Mouse (Mus musculus) kidney, postnatal 14 days (tissue): ENCODE measurements at regions not wholly inside any gene's neighbourhood (a gene's known extent, or its start where the extent isn't known, plus 50 kb on each side); places are given as distances from the start of the nearest gene placed in this dataset.

Experiments used
- DNase-seq: peaks from one replicate; pipeline ENCODE4 v3.0.0; 2022; ENCODE audit warnings: mixed read lengths

GRCm38 (mm10) chr7:39882113-39882512 lies 364.5 kb downstream of the Zfp619 start:
- DNase-seq = no peak

GRCm38 (mm10) chr7:39894208-39894896 lies 376.8 kb downstream of the Zfp619 start:
- DNase-seq = no peak

GRCm38 (mm10) chr7:39896918-39897317 lies 379.4 kb downstream of the Zfp619 start:
- no peak for DNase-seq

GRCm38 (mm10) chr7:39898268-39898667 lies 380.7 kb downstream of the Zfp619 start:
- no peak for DNase-seq

- peak; percentile 9 for DNase-seq
These were observed 416.4 kb downstream of the Zfp619 start for GRCm38 (mm10) chr7:39933946-39934345.

GRCm38 (mm10) chr7:39937262-39937661 lies 419.7 kb downstream of the Zfp619 start:
- no peak for DNase-seq

GRCm38 (mm10) chr7:39942262-39942900 lies 424.8 kb downstream of the Zfp619 start:
- DNase-seq = peak; percentile 6

GRCm38 (mm10) chr7:39954110-39954509 lies 436.5 kb downstream of the Zfp619 start:
- no peak for DNase-seq

GRCm38 (mm10) chr7:39954931-39955330 lies 437.4 kb downstream of the Zfp619 start:
- no peak for DNase-seq

GRCm38 (mm10) chr7:39978121-39978520 lies 460.6 kb downstream of the Zfp619 start:
- DNase-seq = no peak

- DNase-seq = no peak
These were observed 464.1 kb downstream of the Zfp619 start for GRCm38 (mm10) chr7:39981647-39982046.
